Mouse (Mus musculus) thymus, postnatal 10 days (tissue): ENCODE data around the gene Mbnl1.
A peak's percentile ranks its signal among the peaks of the same experiment; 100 is the strongest.

ENCODE experiments used
- DNase-seq, 2 experiments: peaks; one replicate each; pipeline ENCODE4 v3.0.0; 2021; ENCODE audit warnings: low spot score in 2 of 2

Mbnl1 gene

GRCm38 (mm10) chr3:60608952-60609403 lies 136.3 kb downstream of the Mbnl1 start:
- DNase-seq = peak in 1 of 2 experiments; percentile 50

- DNase-seq = peak; percentile 31 to 76
These were observed 139.2 kb downstream of the Mbnl1 start for GRCm38 (mm10) chr3:60611839-60612238.

GRCm38 (mm10) chr3:60613121-60613520 lies 140.5 kb downstream of the Mbnl1 start:
- DNase-seq = no peak

- DNase-seq = no peak
These were observed 141.9 kb downstream of the Mbnl1 start for GRCm38 (mm10) chr3:60614516-60614915.

- no peak for DNase-seq
These were observed 142.5 kb downstream of the Mbnl1 start for GRCm38 (mm10) chr3:60615057-60615606.

- DNase-seq = peak; percentile 12 to 17
These were observed 143.0 kb downstream of the Mbnl1 start for GRCm38 (mm10) chr3:60615615-60616014.

GRCm38 (mm10) chr3:60616147-60616546 lies 143.5 kb downstream of the Mbnl1 start:
- no peak for DNase-seq

GRCm38 (mm10) chr3:60617643-60618042 lies 145.0 kb downstream of the Mbnl1 start:
- no peak for DNase-seq

- DNase-seq = no peak
These were observed 147.6 kb downstream of the Mbnl1 start for GRCm38 (mm10) chr3:60620236-60620635.

- no peak for DNase-seq
These were observed 158.6 kb downstream of the Mbnl1 start for GRCm38 (mm10) chr3:60631183-60631582.

GRCm38 (mm10) chr3:60631754-60632153 lies 159.1 kb downstream of the Mbnl1 start:
- no peak for DNase-seq

- DNase-seq = no peak
These were observed 160.3 kb downstream of the Mbnl1 start for GRCm38 (mm10) chr3:60632796-60633466.

GRCm38 (mm10) chr3:60638530-60638929 lies 165.9 kb downstream of the Mbnl1 start:
- no peak for DNase-seq

- DNase-seq = no peak
These were observed 166.5 kb downstream of the Mbnl1 start for GRCm38 (mm10) chr3:60639135-60639534.

- no peak for DNase-seq
These were observed 169.6 kb downstream of the Mbnl1 start for GRCm38 (mm10) chr3:60642227-60642626.

GRCm38 (mm10) chr3:60645531-60645930 lies 172.9 kb downstream of the Mbnl1 start:
- no peak for DNase-seq

GRCm38 (mm10) chr3:60648293-60648692 lies 175.7 kb downstream of the Mbnl1 start:
- no peak for DNase-seq

- DNase-seq = no peak
These were observed 188.1 kb downstream of the Mbnl1 start for GRCm38 (mm10) chr3:60660762-60661161.
